Mouse (Mus musculus) gastrocnemius, postnatal 36 days (tissue): ENCODE results near the gene Zfp444. TPM values are rescaled to one million over a fixed set of nuclear protein-coding genes. Genes with fewer than 3 reads are reported as not detected.
A peak's percentile ranks its signal among the peaks of the same experiment; 100 is the strongest.
"Not testable (repeated sequence)": the region's sequence is repeated elsewhere in the genome, so short reads cannot be mapped to it uniquely, and the experiment has no call there.

Experiments used
- DNase-seq, 2 experiments: peaks; one replicate each; pipeline ENCODE4 v3.0.0; 2022
- intact Hi-C: fragments of 180-260 bp; cut with DNase I; formaldehyde crosslinking; loops from one replicate; pipeline ENCODE4 v1.15.1; 2025
- total RNA-seq, 2 experiments: library from RNA; stranded (reverse); gene quantifications; 2 replicates each; pipeline ENCODE4 v1.2.3; 2021

Gene Zfp444
- total RNA-seq, 2 experiments from 2014 or later, result 7.2 to 8.3 TPM

DNA sequence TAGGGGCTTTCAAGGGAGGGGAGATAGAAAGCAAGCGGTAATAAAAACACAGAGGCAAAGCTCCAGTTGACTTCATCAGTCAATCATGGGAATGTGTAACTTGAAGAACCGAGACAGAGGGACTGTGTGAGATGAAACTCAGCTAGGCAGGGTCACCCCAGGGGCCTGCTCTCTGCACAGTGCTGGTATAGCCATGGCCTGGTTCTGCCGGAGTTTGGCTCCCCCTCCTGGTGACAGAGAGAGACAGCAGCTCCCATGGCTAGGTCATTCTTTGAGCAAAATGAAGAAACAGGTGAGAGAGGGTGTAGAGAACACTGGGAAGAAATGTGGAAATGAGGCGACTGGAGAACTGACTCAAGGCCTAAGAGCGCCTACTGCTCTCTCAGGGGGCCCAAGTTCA lies 22.1 kb downstream of the Zfp444 start:
- peak; percentile 22 to 31 for DNase-seq
- intact Hi-C loops, result no loop called here

- no peak for DNase-seq
- intact Hi-C loops, result no loop called here
Measured at GRCm38 (mm10) chr7:6195777-6196176, 23.8 kb downstream of the Zfp444 start.

- intact Hi-C loops, result no loop called here
- no peak for DNase-seq
Measured at GRCm38 (mm10) chr7:6196790-6197189, 24.8 kb downstream of the Zfp444 start, which contains the start of gene Galp. Gene Galp (plus strand): TSS chr7:6197090.

DNA sequence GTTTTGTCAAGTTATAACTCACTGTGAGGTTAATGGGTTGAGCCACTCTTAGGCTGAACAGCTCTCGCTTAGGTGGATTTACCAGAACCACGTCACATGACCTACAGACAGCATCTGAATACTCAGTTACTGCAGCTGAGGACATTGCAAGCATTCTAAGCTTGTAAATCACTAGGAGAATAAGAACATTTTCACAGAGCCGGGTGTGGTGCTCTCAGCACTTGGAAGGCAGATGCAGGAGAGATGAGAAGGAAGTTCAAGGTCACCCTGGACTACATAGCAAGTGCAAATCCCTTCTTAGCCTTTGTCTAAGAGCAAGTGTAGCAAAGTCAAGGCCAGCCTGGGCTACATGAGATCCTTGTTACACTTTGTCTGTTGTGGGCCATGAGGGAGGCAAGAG lies 32.2 kb downstream of the Zfp444 start:
- no peak for DNase-seq
- intact Hi-C loops, result no loop called here

- intact Hi-C loops, result no loop called here
- DNase-seq, result no peak
Measured at GRCm38 (mm10) chr7:6213144-6213543, 41.1 kb downstream of the Zfp444 start.

GRCm38 (mm10) chr7:6214691-6215090 lies 42.7 kb downstream of the Zfp444 start:
- intact Hi-C loops, DNase-seq: not testable (repeated sequence)

DNA sequence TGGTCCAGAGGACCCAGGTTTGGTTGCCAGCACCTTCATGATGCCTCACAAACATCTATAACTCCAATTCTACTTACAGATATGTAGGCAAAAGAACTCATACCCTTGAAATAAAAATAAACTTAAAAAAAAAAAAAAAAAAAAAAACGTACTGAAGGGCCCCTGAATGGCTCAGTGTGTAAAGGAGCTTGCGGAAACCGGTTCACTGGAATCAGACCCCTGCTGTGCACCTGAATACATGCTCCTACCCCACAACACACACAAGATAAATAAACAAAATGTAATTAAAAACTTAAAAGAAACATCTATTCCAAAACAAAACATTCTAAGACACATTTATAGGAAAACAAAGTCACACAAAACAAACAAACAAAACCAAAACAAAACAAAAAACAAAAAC lies 48.1 kb downstream of the Zfp444 start:
- DNase-seq, result no peak
- intact Hi-C loops, result no loop called here

- DNase-seq, result no peak
- intact Hi-C loops, result no loop called here
Measured at GRCm38 (mm10) chr7:6221978-6222377, 50.0 kb downstream of the Zfp444 start, which contains the start of gene Zscan5b. Gene Zscan5b (plus strand): TSS chr7:6222278.

GRCm38 (mm10) chr7:6228491-6228890 lies 56.5 kb downstream of the Zfp444 start:
- intact Hi-C loops, DNase-seq: not testable (repeated sequence)

- no peak for DNase-seq
- intact Hi-C loops, result no loop called here
Measured at GRCm38 (mm10) chr7:6239787-6240186, 67.8 kb downstream of the Zfp444 start.

DNA sequence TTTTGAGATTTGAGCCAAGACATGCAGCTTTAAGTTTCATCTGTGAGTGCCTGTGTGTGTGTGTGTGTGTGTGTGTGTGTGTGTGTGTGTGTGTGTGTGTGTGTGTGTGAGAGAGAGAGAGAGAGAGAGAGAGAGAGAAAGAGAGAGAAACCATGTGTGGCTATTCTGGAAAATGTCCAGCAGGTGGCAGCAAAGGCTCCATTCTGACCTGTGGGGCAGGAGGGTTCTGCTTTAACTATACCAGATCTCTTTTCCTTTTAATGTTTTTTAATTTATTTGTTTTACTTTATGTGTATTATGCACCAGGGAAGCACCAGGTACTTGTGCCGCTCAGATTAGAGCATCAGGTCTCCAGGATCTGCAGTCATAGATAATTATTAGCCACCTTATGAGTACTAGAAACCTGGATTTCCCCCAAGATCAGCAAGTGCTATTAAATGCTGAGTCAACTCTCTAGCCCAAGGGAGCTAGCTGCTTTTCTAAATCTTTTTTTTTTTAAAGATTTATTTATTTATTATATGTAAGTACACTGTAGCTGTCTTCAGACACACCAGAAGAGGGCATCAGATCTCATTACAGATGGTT lies 68.9 kb downstream of the Zfp444 start:
- intact Hi-C loops, result not testable (repeated sequence)

More for the DNA sequence above, 68.9 kb downstream of the Zfp444 start:
- peak in 1 of 2 experiments; percentile 8 for DNase-seq

Other genes with a start within 250 kb of the Zfp444 start
- gene Vmn1r65, start 161.2 kb upstream of the Zfp444 start, total RNA-seq, result not detected
- not detected for gene Nlrp4c, start 127.1 kb upstream of the Zfp444 start, total RNA-seq
- gene Zfp787, start 16.2 kb upstream of the Zfp444 start, total RNA-seq, result 10 to 100 TPM; 26.1 to 29.2 TPM
- gene Galp, start 24.9 kb downstream of the Zfp444 start, total RNA-seq, result not detected
- not detected for gene Zscan5b, start 50.1 kb downstream of the Zfp444 start, total RNA-seq
- gene Epp13, start 80.5 kb downstream of the Zfp444 start, total RNA-seq, result not detected
- 1 to 10 TPM; 3.5 to 3.6 TPM for gene Zfp667, start 114.4 kb downstream of the Zfp444 start, total RNA-seq
- gene Zfp583, start 159.1 kb downstream of the Zfp444 start, total RNA-seq, result under 1 TPM; 0.46 to 0.49 TPM
- under 1 TPM; 0.18 to 0.32 TPM for gene Gm3854, start 171.5 kb downstream of the Zfp444 start, total RNA-seq
- gene Zfp78, start 191.1 kb downstream of the Zfp444 start, total RNA-seq, result 1 to 10 TPM; 1.4 to 2.2 TPM
- gene Zfp28, start 211.1 kb downstream of the Zfp444 start, total RNA-seq, result 1 to 10 TPM in 1 of 2 experiments, under 1 TPM in 1; 0.77 to 1.2 TPM
- gene Smim17, start 226.5 kb downstream of the Zfp444 start, total RNA-seq, result under 1 TPM in 1 of 2 experiments, not detected in 1; 0.32 TPM
- gene Gm20715, start 238.1 kb downstream of the Zfp444 start, total RNA-seq, result not detected